Comparison of ENCODE assay signal across 30 mouse cellular contexts in genomic region chr17:88999907-89000306, GRCm38 (mm10).
DNase-seq lines count a peak whose midpoint lies in the region; ATAC-seq and TF ChIP-seq lines count a peak whose summit lies in the region.
"Had no signal": no experiment of that assay in that cellular context is flagged by ENCODE, and none has a peak within 500 bp of the region (broad histone marks: within the 10 kb centered on the region; RNA-seq: fewer than 3 reads in every experiment).

No protein-coding gene starts in this region.

- H3K36me3 ChIP-seq in lung, embryonic 14.5 days (ENCODE audit: insufficient read depth): no peaks in the 10 kb centered on the region
- no peaks in the 10 kb centered on the region for H3K36me3 ChIP-seq in MEL (ENCODE audit: control insufficient read depth in 1 of 2, insufficient read depth in 2 of 2, low read length in 2 of 2)
- no peaks in the 10 kb centered on the region for H3K36me3 ChIP-seq in embryonic facial prominence, embryonic 10.5 days (replicated peaks)
- H3K36me3 ChIP-seq: embryonic facial prominence, embryonic 12.5 days; embryonic facial prominence, embryonic 15.5 days; heart, embryonic 12.5 days; heart, embryonic 15.5 days; hindbrain, embryonic 12.5 days; hindbrain, embryonic 15.5 days; intestine, embryonic 15.5 days had no signal

- DNase-seq in lung, embryonic 14.5 days: peak; percentile 19
- DNase-seq in lung, postnatal 4 days: no peak
- DNase-seq in MEL (ENCODE audit: low read depth, low spot score): peak; percentile 18
- DNase-seq in urinary bladder, postnatal 10 days (ENCODE audit: low spot score): no peak
- no peak for DNase-seq in embryo, embryonic 9.5 days (ENCODE audit: extremely low spot score)
- no peak for DNase-seq in embryonic facial prominence, embryonic 10.5 days (ENCODE audit: low spot score)
- DNase-seq: adrenal gland, adult 2 months; adrenal gland, postnatal 14 days; cerebellum, adult 11 months; cerebellum, adult 2 months; cerebellum, adult 9-11 months; cerebellum, postnatal 25 days; embryo, embryonic 11 days; forebrain, postnatal 0 days; gastrocnemius, adult 2 months; gastrocnemius, postnatal 14 days; heart, adult 18-20 months; heart, postnatal 10 days; heart, postnatal 36 days had no signal

- TF ChIP-seq POLR2A in MEL (IDR thresholded peaks at IDR 0.05; ENCODE audit: control insufficient read depth in 1 of 2, insufficient read depth in 1 of 2, low read depth in 1 of 2, low read length in 2 of 2, poor library complexity in 1 of 2): no peak

- no peak for TF ChIP-seq CTCF in lung, embryonic 14.5 days (IDR thresholded peaks at IDR 0.05; ENCODE audit: low read depth)
- TF ChIP-seq CTCF in MEL (IDR thresholded peaks at IDR 0.05 in 2 of 3, conservative IDR thresholded peaks at IDR 0.05 in 1 of 3; ENCODE audit: control insufficient read depth in 1 of 3, insufficient read depth in 1 of 3, low read depth in 2 of 3, low read length in 3 of 3, poor library complexity in 1 of 3, severe bottlenecking in 1 of 3): no peak

- H3K9ac ChIP-seq in lung, embryonic 14.5 days: no peak overlapping the region
- H3K9ac ChIP-seq in MEL (ENCODE audit: control insufficient read depth, low read depth, low read length, poor library complexity, severe bottlenecking): no peak overlapping the region
- H3K9ac ChIP-seq: embryonic facial prominence, embryonic 12.5 days; embryonic facial prominence, embryonic 15.5 days; forebrain, postnatal 0 days; heart, embryonic 12.5 days; heart, embryonic 15.5 days; hindbrain, embryonic 12.5 days; hindbrain, embryonic 15.5 days; intestine, embryonic 15.5 days had no signal

- H3K4me1 ChIP-seq in lung, embryonic 14.5 days (ENCODE audit: insufficient read depth): no peaks in the 10 kb centered on the region; the same call in 1 of the 2 replicates
- no peaks in the 10 kb centered on the region for H3K4me1 ChIP-seq in MEL (ENCODE audit: control insufficient read depth in 1 of 2, insufficient read depth in 2 of 2, low read length in 2 of 2)
- no peaks in the 10 kb centered on the region for H3K4me1 ChIP-seq in embryonic facial prominence, embryonic 10.5 days
- H3K4me1 ChIP-seq: embryonic facial prominence, embryonic 15.5 days; hindbrain, embryonic 12.5 days; hindbrain, embryonic 15.5 days; intestine, embryonic 15.5 days had no signal

- H3K4me2 ChIP-seq in lung, embryonic 14.5 days: no peak overlapping the region
- H3K4me2 ChIP-seq: embryonic facial prominence, embryonic 12.5 days; embryonic facial prominence, embryonic 15.5 days; heart, embryonic 12.5 days; heart, embryonic 15.5 days; hindbrain, embryonic 12.5 days; hindbrain, embryonic 15.5 days; intestine, embryonic 15.5 days had no signal

- no peak overlapping the region for H3K27ac ChIP-seq in lung, embryonic 14.5 days (ENCODE audit: low read depth)
- H3K27ac ChIP-seq in MEL (ENCODE audit: control insufficient read depth, low read depth, low read length): no peak overlapping the region
- no peak overlapping the region for H3K27ac ChIP-seq in embryonic facial prominence, embryonic 10.5 days (replicated peaks)
- H3K27ac ChIP-seq: embryonic facial prominence, embryonic 12.5 days; embryonic facial prominence, embryonic 15.5 days; gastrocnemius, adult 2 months; heart, embryonic 15.5 days; hindbrain, embryonic 12.5 days; hindbrain, embryonic 15.5 days; intestine, embryonic 15.5 days had no signal

- no peaks in the 10 kb centered on the region for H3K79me2 ChIP-seq in MEL (ENCODE audit: control insufficient read depth, insufficient read depth, low read length, poor library complexity)

- no peak for ATAC-seq in lung, embryonic 14.5 days (ENCODE audit: insufficient read depth)
- ATAC-seq in granulocyte monocyte progenitor cell, adult 5-6 weeks (replicated peaks; ENCODE audit: poor library complexity, severe bottlenecking): peak; percentile 44; the same call in 1 of the 2 replicates
- ATAC-seq: CD4-positive, CD25-positive, alpha-beta regulatory T cell, adult 4 months; forebrain, embryonic 14.5 days; forebrain, postnatal 0 days; intestine, embryonic 15.5 days; Patski had no signal

- H3K9me3 ChIP-seq in lung, embryonic 14.5 days (ENCODE audit: low read depth, low read length): no peaks in the 10 kb centered on the region
- no peaks in the 10 kb centered on the region for H3K9me3 ChIP-seq in MEL (replicated peaks; ENCODE audit: insufficient read depth, low read length)
- no peaks in the 10 kb centered on the region for H3K9me3 ChIP-seq in embryonic facial prominence, embryonic 10.5 days
- H3K9me3 ChIP-seq: embryonic facial prominence, embryonic 12.5 days; embryonic facial prominence, embryonic 15.5 days; heart, embryonic 12.5 days; heart, embryonic 15.5 days; hindbrain, embryonic 12.5 days; hindbrain, embryonic 15.5 days; intestine, embryonic 15.5 days had no signal

- TF ChIP-seq RAD21 in MEL (IDR thresholded peaks at IDR 0.05; ENCODE audit: low read depth, low read length): no peak

- no peak for TF ChIP-seq EP300 in MEL (IDR thresholded peaks at IDR 0.05; ENCODE audit: low read depth in 1 of 2, low read length in 2 of 2)

- no peaks in the 10 kb centered on the region for H3K27me3 ChIP-seq in lung, embryonic 14.5 days (ENCODE audit: insufficient read depth, low read length)
- H3K27me3 ChIP-seq in MEL (ENCODE audit: control insufficient read depth in 1 of 2, insufficient read depth in 2 of 2, low read length in 2 of 2): no peaks in the 10 kb centered on the region; a peak in 1 of 4 replicates
- H3K27me3 ChIP-seq in embryonic facial prominence, embryonic 10.5 days (replicated peaks; ENCODE audit: low read depth, poor library complexity, severe bottlenecking): no peaks in the 10 kb centered on the region
- H3K27me3 ChIP-seq: embryonic facial prominence, embryonic 12.5 days; embryonic facial prominence, embryonic 15.5 days; heart, embryonic 12.5 days; heart, embryonic 15.5 days; hindbrain, embryonic 12.5 days; hindbrain, embryonic 15.5 days; intestine, embryonic 15.5 days; Patski had no signal

- no peak overlapping the region for H3K4me3 ChIP-seq in lung, embryonic 14.5 days (ENCODE audit: low read depth, low read length)
- H3K4me3 ChIP-seq in MEL (ENCODE audit: control insufficient read depth in 1 of 2, insufficient read depth in 1 of 2, low read depth in 2 of 2, low read length in 2 of 2): no peak overlapping the region
- no peak overlapping the region for H3K4me3 ChIP-seq in embryonic facial prominence, embryonic 10.5 days
- H3K4me3 ChIP-seq: embryonic facial prominence, embryonic 12.5 days; embryonic facial prominence, embryonic 15.5 days; gastrocnemius, adult 2 months; heart, embryonic 12.5 days; heart, embryonic 15.5 days; hindbrain, embryonic 12.5 days; hindbrain, embryonic 15.5 days; intestine, embryonic 15.5 days had no signal

TF ChIP-seq in MEL, 35 proteins besides CTCF, POLR2A, EP300 and RAD21:
- TF ChIP-seq TAL1 (IDR thresholded peaks at IDR 0.05; ENCODE audit: low read length) (no peak), MYB (IDR thresholded peaks at IDR 0.05; ENCODE audit: low read depth, low read length) (no peak), NELFE (IDR thresholded peaks at IDR 0.05; ENCODE audit: low read depth, low read length) (no peak), HCFC1 (IDR thresholded peaks at IDR 0.05; ENCODE audit: low read depth, low read length) (no peak), E2F4 (IDR thresholded peaks at IDR 0.05; ENCODE audit: borderline replicate concordance, low read depth, low read length) (no peak), CHD2 (IDR thresholded peaks at IDR 0.05; ENCODE audit: low read length) (no peak), ZMIZ1 (IDR thresholded peaks at IDR 0.05; ENCODE audit: low read depth, low read length) (no peak), MAZ (IDR thresholded peaks at IDR 0.05; ENCODE audit: low read depth, low read length) (no peak)

Comparison
In these comparisons a context has a peak if more than half of its experiments do, and no peak if none do; other contexts are left out.
1. DNase-seq: peak in lung, embryonic 14.5 days (single experiment) and MEL (single experiment); none in lung, postnatal 4 days (0 of 2), urinary bladder, postnatal 10 days (single experiment), embryo, embryonic 9.5 days (single experiment) and embryonic facial prominence, embryonic 10.5 days (single experiment).